Mouse (Mus musculus) limb, embryonic 13.5 days (tissue): ENCODE data around the gene Abracl. TPM values are rescaled to one million over a fixed set of nuclear protein-coding genes. Genes with fewer than 3 reads are reported as not detected.

Experiments
- ATAC-seq: fragments of 200-750 bp; cut with Nextera tagmentation; 2 replicates; pipeline ENCODE4 v1.8.0; 2017; ENCODE audit warnings: low read depth, moderate number of reproducible peaks, moderate TSS enrichment; ENCODE audit not compliant: low FRiP score
- H3K27ac ChIP-seq: fragments of 300-500 bp; sonication (generic); 2 replicates; pipeline ENCODE4 v1.5.1; 2015; ENCODE audit warnings: inconsistent platforms, mild to moderate bottlenecking, moderate library complexity
- H3K27me3 ChIP-seq: fragments of 300-500 bp; sonication (generic); 2 replicates; pipeline ENCODE4 v1.6.1; 2015; ENCODE audit warnings: mild to moderate bottlenecking, inconsistent platforms
- H3K36me3 ChIP-seq: fragments of 300-500 bp; sonication (generic); 2 replicates; pipeline ENCODE4 v1.6.1; 2015; ENCODE audit warnings: inconsistent platforms, mild to moderate bottlenecking, moderate library complexity
- H3K4me1 ChIP-seq: fragments of 300-500 bp; sonication (generic); 2 replicates; pipeline ENCODE4 v1.6.1; 2015; ENCODE audit warnings: inconsistent platforms
- H3K4me2 ChIP-seq: fragments of 300-500 bp; sonication (generic); replicated peaks from 2 replicates; pipeline ENCODE4 v1.6.1; 2015; ENCODE audit warnings: inconsistent platforms, mild to moderate bottlenecking, moderate library complexity
- H3K4me3 ChIP-seq: fragments of 300-500 bp; sonication (generic); 2 replicates; pipeline ENCODE4 v1.5.1; 2015; ENCODE audit warnings: moderate library complexity, mild to moderate bottlenecking, inconsistent platforms
- H3K9ac ChIP-seq: fragments of 300-500 bp; sonication (generic); 2 replicates; pipeline ENCODE4 v1.6.1; 2015; ENCODE audit warnings: mild to moderate bottlenecking, inconsistent platforms
- H3K9me3 ChIP-seq: fragments of 300-500 bp; sonication (generic); 2 replicates; pipeline ENCODE4 v1.6.1; 2016; ENCODE audit warnings: inconsistent platforms
- WGBS: fragments of 180-500 bp; shearing (Covaris S2); methylation state at CpG from one replicate; pipeline ENCODE4 v1.1.7; 2015; 5-methylcytosine and 5-hydroxymethylcytosine counted together
- polyA plus RNA-seq: library from polyadenylated mRNA; unstranded; fragments of >200 nt; fragmentation: Nextera tagmentation; extraction: Ambion mirVana; gene quantifications from 2 replicates; pipeline ENCODE4 v1.2.1, GENCODE M21; 2015

Gene Abracl
- polyA plus RNA-seq, 1 experiment from 2014 or later: 151 TPM

DNA sequence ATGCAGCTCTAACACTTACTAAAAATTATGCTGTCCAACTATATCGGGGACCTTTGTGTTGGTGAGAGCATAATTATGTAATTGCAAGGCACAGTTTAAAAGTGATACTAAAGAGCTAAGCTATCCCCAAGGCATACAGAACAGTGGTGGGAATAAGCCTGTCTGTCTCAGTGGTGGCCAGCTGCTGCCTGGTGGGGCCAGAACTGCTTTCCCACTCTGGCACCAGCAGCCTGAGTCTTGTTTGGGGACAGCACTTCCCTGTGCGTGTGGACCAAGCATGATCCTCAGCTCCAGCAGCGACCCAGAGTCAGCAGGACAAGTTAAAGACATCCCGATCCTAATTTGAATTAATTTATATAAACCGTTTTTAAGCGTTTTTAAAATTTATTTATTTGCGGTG lies 2.6 kb downstream of the Abracl start:
- 82% methylated on average over 7 of the region's 7 CpGs for WGBS
- ATAC-seq: no peak
- H3K4me2 ChIP-seq: no peak overlapping the region
- H3K36me3 ChIP-seq: peaks cover 26% of the 10 kb centered on the region
- H3K27me3 ChIP-seq: no peaks in the 10 kb centered on the region
- no peaks in the 10 kb centered on the region for H3K9me3 ChIP-seq
- no peak overlapping the region for H3K4me3 ChIP-seq
- H3K27ac ChIP-seq: no peak overlapping the region
- peaks cover 14% of the 10 kb centered on the region for H3K4me1 ChIP-seq
- H3K9ac ChIP-seq: no peak overlapping the region

GRCm38 (mm10) chr10:18011761-18012160 lies 11.3 kb downstream of the Abracl start:
- Histone ChIP-seq H3K9ac (no peak overlapping the region), H3K27me3 (no peaks in the 10 kb centered on the region), H3K27ac (no peak overlapping the region), H3K4me1 (no peaks in the 10 kb centered on the region), H3K36me3 (peaks cover 42% of the 10 kb centered on the region), H3K9me3 (no peaks in the 10 kb centered on the region), H3K4me2 (no peak overlapping the region), H3K4me3 (no peak overlapping the region)
- 72% methylated on average over 5 of the region's 5 CpGs for WGBS
- no peak for ATAC-seq

DNA sequence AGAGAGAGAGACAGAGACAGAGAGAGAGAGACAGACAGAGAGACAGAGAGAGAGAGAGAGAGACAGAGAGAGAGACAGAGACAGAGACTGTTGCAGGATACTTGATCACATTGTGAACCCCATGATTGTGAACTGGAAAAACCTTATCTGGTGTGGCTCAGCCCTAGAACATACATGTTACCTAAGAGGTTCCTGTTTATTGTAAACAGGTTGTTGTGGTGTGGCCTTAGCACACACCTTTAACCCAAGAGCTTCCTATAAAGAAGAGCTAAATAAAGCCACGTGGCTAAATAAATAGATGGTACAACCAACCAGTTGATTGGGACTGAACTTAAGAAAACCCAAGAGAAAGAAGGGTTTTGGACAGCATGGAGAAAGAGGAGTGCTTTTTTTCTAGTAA lies 13.3 kb downstream of the Abracl start:
- no peak overlapping the region for H3K4me3 ChIP-seq
- no peaks in the 10 kb centered on the region for H3K4me1 ChIP-seq
- H3K36me3 ChIP-seq: peaks cover 26% of the 10 kb centered on the region
- H3K9ac ChIP-seq: no peak overlapping the region
- no peak overlapping the region for H3K27ac ChIP-seq
- ATAC-seq: no peak
- no peaks in the 10 kb centered on the region for H3K27me3 ChIP-seq
- H3K4me2 ChIP-seq: no peak overlapping the region
- 78% methylated on average over 1 of the region's 1 CpGs for WGBS
- no peaks in the 10 kb centered on the region for H3K9me3 ChIP-seq

- Histone ChIP-seq H3K4me1 (no peaks in the 10 kb centered on the region), H3K9me3 (no peaks in the 10 kb centered on the region), H3K4me2 (no peak overlapping the region), H3K27me3 (no peaks in the 10 kb centered on the region), H3K36me3 (peaks cover 14% of the 10 kb centered on the region), H3K27ac (no peak overlapping the region), H3K4me3 (no peak overlapping the region), H3K9ac (no peak overlapping the region)
- no peak for ATAC-seq
These were observed 15.0 kb downstream of the Abracl start for GRCm38 (mm10) chr10:18008118-18008517.

DNA sequence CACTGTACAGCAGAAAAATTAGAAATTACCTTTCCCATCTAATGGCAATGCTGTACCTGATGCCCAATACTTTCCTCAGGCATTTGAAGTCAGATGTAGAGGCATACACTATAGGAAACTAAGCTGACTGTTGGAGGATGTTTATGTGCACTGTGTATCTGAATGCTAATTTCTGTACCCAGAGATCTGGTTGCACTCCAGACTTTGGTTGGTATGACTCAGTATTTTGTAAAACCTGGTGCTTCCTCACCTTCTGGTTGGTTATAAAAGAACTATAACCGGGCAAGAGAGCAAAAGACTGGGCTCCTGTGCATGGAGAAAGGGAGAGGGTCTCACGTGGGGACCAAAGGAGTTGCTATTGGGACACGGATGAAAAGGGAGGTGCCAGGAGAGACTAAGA lies 15.8 kb downstream of the Abracl start:
- Histone ChIP-seq H3K36me3 (peaks cover 14% of the 10 kb centered on the region), H3K4me2 (no peak overlapping the region), H3K4me1 (no peaks in the 10 kb centered on the region), H3K4me3 (no peak overlapping the region), H3K27me3 (no peaks in the 10 kb centered on the region), H3K9me3 (no peaks in the 10 kb centered on the region), H3K9ac (no peak overlapping the region), H3K27ac (no peak overlapping the region)
- ATAC-seq: no peak
- WGBS: 91% methylated on average over 3 of the region's 3 CpGs

- no peak overlapping the region for H3K4me3 ChIP-seq
- H3K27me3 ChIP-seq: no peaks in the 10 kb centered on the region
- H3K4me2 ChIP-seq: no peak overlapping the region
- peaks cover 14% of the 10 kb centered on the region for H3K36me3 ChIP-seq
- no peak for ATAC-seq
- WGBS: 89% methylated on average over 1 of the region's 1 CpGs
- no peak overlapping the region for H3K9ac ChIP-seq
- no peaks in the 10 kb centered on the region for H3K4me1 ChIP-seq
- no peak overlapping the region for H3K27ac ChIP-seq
- H3K9me3 ChIP-seq: no peaks in the 10 kb centered on the region
These were observed 16.3 kb downstream of the Abracl start for GRCm38 (mm10) chr10:18006756-18007155.

GRCm38 (mm10) chr10:18005136-18005955 lies 17.7 kb downstream of the Abracl start:
- WGBS: 86% methylated on average over 7 of the region's 7 CpGs
- ATAC-seq: no peak
- H3K4me3 ChIP-seq: no peak overlapping the region
- H3K9me3 ChIP-seq: no peaks in the 10 kb centered on the region
- no peak overlapping the region for H3K27ac ChIP-seq
- H3K9ac ChIP-seq: no peak overlapping the region
- H3K4me2 ChIP-seq: no peak overlapping the region
- H3K27me3 ChIP-seq: no peaks in the 10 kb centered on the region
- H3K4me1 ChIP-seq: no peaks in the 10 kb centered on the region
- peaks cover 10% of the 10 kb centered on the region for H3K36me3 ChIP-seq

- Histone ChIP-seq H3K4me1 (no peaks in the 10 kb centered on the region), H3K4me2 (no peak overlapping the region), H3K27ac (no peak overlapping the region), H3K9ac (no peak overlapping the region), H3K27me3 (no peaks in the 10 kb centered on the region), H3K36me3 (peaks cover 4% of the 10 kb centered on the region; the same call in 1 of the 2 replicates), H3K4me3 (no peak overlapping the region), H3K9me3 (no peaks in the 10 kb centered on the region)
- ATAC-seq: no peak
- WGBS: 71% methylated on average over 12 of the region's 12 CpGs
These were observed 19.0 kb downstream of the Abracl start for GRCm38 (mm10) chr10:18003966-18004637.

DNA sequence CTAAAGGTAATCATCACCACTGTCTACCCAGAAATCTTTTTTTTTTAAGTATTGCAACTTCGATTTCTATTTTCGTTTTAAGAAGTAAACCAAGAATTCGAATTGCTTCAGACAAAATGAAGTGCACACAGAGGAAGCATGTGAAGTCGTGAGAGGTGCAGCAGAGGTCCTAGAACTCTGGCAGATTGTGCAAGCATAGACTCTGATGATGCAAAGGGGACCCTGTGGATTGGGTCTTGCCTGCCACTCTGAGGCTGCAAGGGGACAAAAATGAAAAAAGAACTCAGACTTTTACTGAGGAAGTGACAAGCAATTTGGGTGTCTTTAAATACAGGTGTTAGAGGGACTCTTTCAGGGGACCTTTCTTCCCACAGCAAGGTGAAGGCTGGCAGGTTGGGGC lies 32.5 kb downstream of the Abracl start:
- no peaks in the 10 kb centered on the region for H3K27me3 ChIP-seq
- no peak overlapping the region for H3K4me2 ChIP-seq
- H3K27ac ChIP-seq: no peak overlapping the region
- ATAC-seq: no peak
- 85% methylated on average over 4 of the region's 4 CpGs for WGBS
- H3K9me3 ChIP-seq: no peaks in the 10 kb centered on the region
- H3K4me1 ChIP-seq: no peaks in the 10 kb centered on the region
- H3K36me3 ChIP-seq: no peaks in the 10 kb centered on the region
- no peak overlapping the region for H3K9ac ChIP-seq
- H3K4me3 ChIP-seq: no peak overlapping the region

DNA sequence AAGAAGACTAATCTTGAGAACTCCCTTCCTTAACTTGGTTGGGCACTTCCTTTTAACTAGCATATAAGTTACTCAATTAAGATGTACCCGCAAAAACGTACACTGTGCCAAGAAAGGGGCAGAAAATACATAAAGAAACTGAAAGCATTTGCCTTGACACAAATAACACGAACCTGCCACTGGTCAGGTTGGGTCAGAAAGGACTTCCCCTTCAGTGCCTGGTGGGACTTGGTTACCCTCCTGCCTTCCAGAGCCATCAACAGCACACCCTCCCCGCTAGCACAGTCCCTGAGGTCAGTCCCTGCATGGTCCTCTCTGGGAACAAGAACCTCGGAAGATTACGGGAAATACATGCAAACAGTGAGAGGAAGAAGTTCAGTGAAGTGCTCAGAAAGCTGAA lies 34.0 kb downstream of the Abracl start:
- no peak overlapping the region for H3K4me3 ChIP-seq
- no peak overlapping the region for H3K27ac ChIP-seq
- H3K9me3 ChIP-seq: no peaks in the 10 kb centered on the region
- H3K4me2 ChIP-seq: no peak overlapping the region
- H3K4me1 ChIP-seq: no peaks in the 10 kb centered on the region
- no peaks in the 10 kb centered on the region for H3K27me3 ChIP-seq
- no peak for ATAC-seq
- no peak overlapping the region for H3K9ac ChIP-seq
- WGBS: 67% methylated on average over 6 of the region's 6 CpGs
- no peaks in the 10 kb centered on the region for H3K36me3 ChIP-seq

DNA sequence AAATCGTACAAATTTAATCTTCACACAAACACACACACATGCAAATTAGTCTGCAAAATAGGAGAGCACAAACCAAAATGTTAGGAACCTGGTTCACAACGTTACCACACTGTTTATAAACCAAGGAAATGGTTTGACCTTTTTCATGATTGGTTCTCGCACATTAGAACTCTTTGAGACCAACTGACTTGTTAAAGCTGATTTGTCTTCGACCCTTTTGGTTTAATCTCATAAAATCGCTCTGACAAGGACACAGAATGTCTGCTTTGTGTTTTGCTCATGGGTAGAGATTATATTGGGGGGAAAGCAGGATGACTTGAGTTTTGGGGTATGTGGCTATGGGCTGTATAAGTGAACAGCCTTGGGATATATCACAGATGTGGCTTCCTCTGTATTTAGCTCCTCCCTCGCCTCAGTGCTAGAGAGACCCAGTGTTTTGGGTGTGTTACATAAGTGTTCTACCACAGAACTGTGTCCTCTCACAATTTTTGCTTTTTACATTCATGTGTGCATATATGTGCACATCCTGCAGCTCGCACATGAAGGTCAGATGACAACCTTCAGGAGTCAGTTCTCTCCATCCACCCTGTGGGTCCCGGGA lies 35.2 kb downstream of the Abracl start:
- no peak for ATAC-seq
- H3K27me3 ChIP-seq: no peaks in the 10 kb centered on the region
- WGBS: 78% methylated on average over 8 of the region's 8 CpGs
- H3K4me2 ChIP-seq: no peak overlapping the region
- H3K4me3 ChIP-seq: no peak overlapping the region
- H3K4me1 ChIP-seq: no peaks in the 10 kb centered on the region
- no peaks in the 10 kb centered on the region for H3K36me3 ChIP-seq
- H3K27ac ChIP-seq: no peak overlapping the region
- H3K9me3 ChIP-seq: no peaks in the 10 kb centered on the region
- no peak overlapping the region for H3K9ac ChIP-seq

DNA sequence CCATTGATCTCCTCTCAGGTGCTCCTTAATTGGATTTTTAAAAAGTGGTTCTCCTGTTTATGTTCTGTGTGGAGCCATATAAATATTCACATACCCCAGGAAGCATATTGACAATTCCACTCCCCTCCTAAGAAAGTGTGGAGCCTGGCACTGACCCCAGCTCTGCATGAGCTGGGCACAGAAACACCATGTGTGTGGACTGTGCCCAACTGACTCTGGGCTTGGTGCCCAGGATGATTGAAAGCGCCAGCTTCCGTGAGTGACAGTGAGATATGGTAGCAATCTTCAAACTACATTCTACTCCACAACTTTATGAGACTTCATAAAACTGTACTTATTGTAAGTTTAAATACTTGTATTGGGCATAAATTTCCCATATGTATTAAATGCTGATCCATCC lies 39.8 kb downstream of the Abracl start:
- no peak overlapping the region for H3K4me2 ChIP-seq
- no peaks in the 10 kb centered on the region for H3K4me1 ChIP-seq
- 73% methylated on average over 2 of the region's 2 CpGs for WGBS
- no peaks in the 10 kb centered on the region for H3K36me3 ChIP-seq
- ATAC-seq: no peak
- H3K27me3 ChIP-seq: no peaks in the 10 kb centered on the region
- no peak overlapping the region for H3K9ac ChIP-seq
- no peak overlapping the region for H3K4me3 ChIP-seq
- no peaks in the 10 kb centered on the region for H3K9me3 ChIP-seq
- no peak overlapping the region for H3K27ac ChIP-seq
